Mouse (Mus musculus) olfactory bulb, adult 2 months (tissue): Measurements from ENCODE around the gene Slc1a1.

Experiments used
- CTCF ChIP-seq: fragments of 200-500 bp; IDR thresholded peaks from 2 replicates; pipeline ENCODE4 v1.5.1; 2012; ENCODE audit warnings: low read depth, mild to moderate bottlenecking, low read length, moderate library complexity; ENCODE audit not compliant: insufficient read depth
- POLR2A ChIP-seq: fragments of 200-500 bp; IDR thresholded peaks from 2 replicates; pipeline ENCODE4 v1.6.1; 2012; ENCODE audit warnings: mild to moderate bottlenecking, low read depth, low read length, moderate library complexity; ENCODE audit not compliant: insufficient read depth

DNA sequence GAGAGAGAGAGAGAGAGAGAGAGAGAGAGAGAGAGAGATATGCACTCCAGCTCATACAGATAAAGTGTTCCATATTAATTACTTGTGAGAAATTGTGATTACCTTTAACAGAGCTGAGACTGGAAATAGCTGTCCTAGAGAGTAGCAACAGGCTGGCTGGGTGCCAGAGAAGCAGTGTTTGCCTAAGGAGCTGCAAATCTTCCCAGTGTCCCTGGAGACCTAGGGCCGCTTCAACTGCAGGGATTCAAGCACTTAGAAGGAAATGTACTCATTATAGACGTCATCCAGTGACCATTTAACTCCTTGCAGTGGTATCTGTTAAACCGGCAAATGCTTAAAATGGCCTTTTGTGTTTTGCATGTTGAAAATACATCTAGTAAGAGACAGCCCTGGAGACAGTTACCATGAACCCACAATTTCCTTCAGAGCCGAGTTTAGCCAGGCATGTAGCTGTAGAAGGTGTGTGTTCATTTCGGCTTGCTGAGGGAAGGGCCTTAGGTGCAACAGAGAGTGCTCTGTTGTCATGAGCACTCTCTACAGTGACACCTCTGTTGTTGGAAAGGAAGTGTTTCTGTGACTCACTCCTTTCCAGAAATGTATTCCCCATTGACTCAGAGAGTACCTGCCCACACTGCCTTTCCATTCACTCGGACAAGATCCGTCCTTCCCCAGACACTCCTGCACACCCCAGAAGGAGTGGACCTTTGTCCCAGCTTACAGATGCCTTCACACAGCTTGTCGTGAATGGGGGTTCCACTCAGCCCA, 10.3 kb downstream of the Slc1a1 start:
- no peak for TF ChIP-seq POLR2A
- TF ChIP-seq CTCF: no peak
